ENCODE assay signal across 34 mouse cellular contexts in genomic region chr16:17936776-17937175, GRCm38 (mm10). TPM values are rescaled to one million over a fixed set of nuclear protein-coding genes. Genes with fewer than 3 reads are reported as not detected.
A peak's percentile ranks its signal among the peaks of the same experiment; 100 is the strongest.
DNase-seq lines count a peak whose midpoint lies in the region; ATAC-seq and TF ChIP-seq lines count a peak whose summit lies in the region.
"Had no signal": no experiment of that assay in that cellular context is flagged by ENCODE, and none has a peak within 500 bp of the region (broad histone marks: within the 10 kb centered on the region; RNA-seq: fewer than 3 reads in every experiment).

No protein-coding gene starts in this region.

- intact Hi-C loops in gastrocnemius, adult 2 months (cut with DNase I) = loop anchor here (5.0 kb wide), 1 partner anchor 79 kb away; no protein-coding TSS in a partner anchor
- intact Hi-C loops in gastrocnemius, postnatal 14 days (cut with DNase I; ENCODE audit: low total_unique reads) = no loop called here

- no peak overlapping the region for H3K27ac ChIP-seq in gastrocnemius, adult 2 months
- H3K27ac ChIP-seq: embryonic facial prominence, embryonic 12.5 days; hindbrain, embryonic 10.5 days; intestine, embryonic 15.5 days; limb, embryonic 10.5 days; neural tube, embryonic 13.5 days had no signal

- H3K9me3 ChIP-seq in megakaryocyte, embryonic 14.5 days = no peaks in the 10 kb centered on the region
- H3K9me3 ChIP-seq: embryonic facial prominence, embryonic 12.5 days; hindbrain, embryonic 10.5 days; intestine, embryonic 15.5 days; limb, embryonic 10.5 days; neural tube, embryonic 13.5 days had no signal

- H3K4me3 ChIP-seq in gastrocnemius, adult 2 months = no peak overlapping the region
- peak overlapping the region; percentile 29 for H3K4me3 ChIP-seq in megakaryocyte, embryonic 14.5 days (replicated peaks)
- H3K4me3 ChIP-seq: embryonic facial prominence, embryonic 12.5 days; hindbrain, embryonic 10.5 days; intestine, embryonic 15.5 days; limb, embryonic 10.5 days; myocyte; neural tube, embryonic 13.5 days had no signal

- H3K4me1 ChIP-seq in megakaryocyte, embryonic 14.5 days = peaks cover 70% of the 10 kb centered on the region
- H3K4me1 ChIP-seq: embryonic facial prominence, embryonic 12.5 days had no signal

- ATAC-seq in megakaryocyte, adult 5-6 weeks (ENCODE audit: poor library complexity, severe bottlenecking) = no peak
- ATAC-seq: hindbrain, embryonic 16.5 days; intestine, embryonic 15.5 days; midbrain, embryonic 16.5 days had no signal

- no peak for TF ChIP-seq CTCF in gastrocnemius, adult 2 months (IDR thresholded peaks at IDR 0.05)

- DNase-seq in gastrocnemius, adult 2 months = peak; percentile 36
- no peak for DNase-seq in gastrocnemius, postnatal 14 days
- DNase-seq in adrenal gland, postnatal 25 days = peak; percentile 26
- DNase-seq in lung, postnatal 4 days = peak; percentile 43 to 74
- no peak for DNase-seq in embryo, embryonic 10.5 days (ENCODE audit: low spot score)
- no peak for DNase-seq in layer of hippocampus, postnatal 36 days
- DNase-seq: cerebellum, adult 11 months; cerebellum, postnatal 10 days; kidney, adult 9 months; kidney, postnatal 36 days; liver; retina, postnatal 1 day; thymus, postnatal 14 days had no signal

- H3K36me3 ChIP-seq in megakaryocyte, embryonic 14.5 days (replicated peaks; ENCODE audit: low read length) = no peaks in the 10 kb centered on the region
- H3K36me3 ChIP-seq: embryonic facial prominence, embryonic 12.5 days; hindbrain, embryonic 10.5 days; intestine, embryonic 15.5 days; limb, embryonic 10.5 days; neural tube, embryonic 13.5 days had no signal

- H3K27me3 ChIP-seq in megakaryocyte, embryonic 14.5 days (replicated peaks) = no peaks in the 10 kb centered on the region
- H3K27me3 ChIP-seq: intestine, embryonic 15.5 days had no signal

RNA-seq across cellular contexts. Expression of gene Slc25a1, which starts 8.8 kb away (rescaled TPM):
- total RNA-seq in gastrocnemius, adult 2 months (2021) = 1 to 10 TPM; 2.7 to 4.6 TPM
- 1 to 10 TPM; 4.9 to 7.7 TPM for total RNA-seq in gastrocnemius, postnatal 14 days (2021)
- 396 and 555 TPM in 2 replicates for polyA plus RNA-seq in megakaryocyte, embryonic 14.5 days (2012; ENCODE audit: insufficient read depth, low replicate concordance)
- 7.6 and 11.2 TPM in 2 replicates for total RNA-seq in megakaryocyte, adult 5-6 weeks (2015)
- 16.1 and 24.1 TPM in 2 replicates for total RNA-seq in megakaryocyte, adult 5-6 weeks (2017)
- total RNA-seq in adrenal gland, postnatal 25 days (2021) = 297 and 308 TPM in 2 replicates
- total RNA-seq in layer of hippocampus, postnatal 36 days (2021) = 10 to 100 TPM; 37.1 to 39.9 TPM

RNA-seq across cellular contexts. Expression of gene Gsc2, which starts 21.9 kb away (rescaled TPM):
- total RNA-seq in gastrocnemius, adult 2 months (2021) = not detected
- total RNA-seq in gastrocnemius, postnatal 14 days (2021) = not detected
- polyA plus RNA-seq in megakaryocyte, embryonic 14.5 days (2012; ENCODE audit: insufficient read depth, low replicate concordance) = not detected in 2 replicates
- total RNA-seq in megakaryocyte, adult 5-6 weeks (2015) = not detected in 2 replicates
- not detected in 2 replicates for total RNA-seq in megakaryocyte, adult 5-6 weeks (2017)
- total RNA-seq in adrenal gland, postnatal 25 days (2021) = not detected in 2 replicates
- not detected for total RNA-seq in layer of hippocampus, postnatal 36 days (2021)
- total RNA-seq: gastrocnemius, adult 18-20 months; layer of hippocampus, adult 8-10 months; megakaryocyte-erythroid progenitor cell, adult 5-6 weeks had no signal
- polyA plus RNA-seq: C2C12; embryonic facial prominence, embryonic 12.5 days; forebrain, embryonic 11.5 days; gonadal fat pad, adult 2 months; heart, embryonic 11.5 days; heart, postnatal 0 days; intestine, embryonic 15.5 days; limb, embryonic 10.5 days; liver, embryonic 16.5 days; myocyte; neural tube, embryonic 13.5 days; spleen, adult 2 months had no signal

RNA-seq across cellular contexts. Expression of gene Ess2, which starts 25.6 kb away (rescaled TPM):
- 1 to 10 TPM; 6.1 to 6.4 TPM for total RNA-seq in gastrocnemius, adult 2 months (2021)
- total RNA-seq in gastrocnemius, postnatal 14 days (2021) = 1 to 10 TPM; 9.0 to 9.3 TPM
- 21.8 and 24.0 TPM in 2 replicates for polyA plus RNA-seq in megakaryocyte, embryonic 14.5 days (2012; ENCODE audit: insufficient read depth, low replicate concordance)
- 8.9 and 10.3 TPM in 2 replicates for total RNA-seq in megakaryocyte, adult 5-6 weeks (2015)
- total RNA-seq in megakaryocyte, adult 5-6 weeks (2017) = 14.5 and 17.7 TPM in 2 replicates
- total RNA-seq in adrenal gland, postnatal 25 days (2021) = 19.4 and 21.0 TPM in 2 replicates
- total RNA-seq in layer of hippocampus, postnatal 36 days (2021) = 10 to 100 TPM; 28.1 to 28.5 TPM

RNA-seq across cellular contexts. Expression of gene Tssk2, which starts 38.3 kb away (rescaled TPM):
- total RNA-seq in gastrocnemius, adult 2 months (2021) = not detected
- total RNA-seq in gastrocnemius, postnatal 14 days (2021) = not detected
- polyA plus RNA-seq in megakaryocyte, embryonic 14.5 days (2012; ENCODE audit: insufficient read depth, low replicate concordance) = not detected in 2 replicates
- total RNA-seq in megakaryocyte, adult 5-6 weeks (2015) = not detected in 2 replicates
- total RNA-seq in megakaryocyte, adult 5-6 weeks (2017) = not detected in 2 replicates
- not detected in 2 replicates for total RNA-seq in adrenal gland, postnatal 25 days (2021)
- total RNA-seq in layer of hippocampus, postnatal 36 days (2021) = not detected
- total RNA-seq: gastrocnemius, adult 18-20 months; layer of hippocampus, adult 8-10 months; left cerebral cortex, adult 8-10 months had no signal
- polyA plus RNA-seq: forebrain, embryonic 11.5 days; heart, postnatal 0 days; hindbrain, embryonic 10.5 days; intestine, embryonic 15.5 days; limb, embryonic 10.5 days; liver, embryonic 16.5 days; midbrain, embryonic 16.5 days; neural tube, embryonic 13.5 days; spleen, adult 2 months had no signal

RNA-seq across cellular contexts. Expression of gene Dgcr2, which starts 38.4 kb away (rescaled TPM):
- total RNA-seq in gastrocnemius, adult 2 months (2021) = 10 to 100 TPM; 22.2 to 26.4 TPM
- total RNA-seq in gastrocnemius, postnatal 14 days (2021) = 10 to 100 TPM; 26.4 to 30.6 TPM
- 6.8 and 8.4 TPM in 2 replicates for polyA plus RNA-seq in megakaryocyte, embryonic 14.5 days (2012; ENCODE audit: insufficient read depth, low replicate concordance)
- total RNA-seq in megakaryocyte, adult 5-6 weeks (2015) = 16.1 and 20.5 TPM in 2 replicates
- 32.9 and 35.6 TPM in 2 replicates for total RNA-seq in megakaryocyte, adult 5-6 weeks (2017)
- total RNA-seq in adrenal gland, postnatal 25 days (2021) = 67.7 and 73.0 TPM in 2 replicates
- 100 to 1,000 TPM; 106 to 110 TPM for total RNA-seq in layer of hippocampus, postnatal 36 days (2021)

Comparison
In these comparisons a context has a peak if more than half of its experiments do, and no peak if none do; other contexts are left out.
1. DNase-seq: peak in gastrocnemius, adult 2 months (single experiment), adrenal gland, postnatal 25 days (single experiment) and lung, postnatal 4 days (2 of 2); none in gastrocnemius, postnatal 14 days (single experiment), embryo, embryonic 10.5 days (single experiment) and layer of hippocampus, postnatal 36 days (0 of 2).